Mouse (Mus musculus): ENCODE data around the gene Slc40a1.
A peak's percentile ranks its signal among the peaks of the same experiment; 100 is the strongest.

Slc40a1 gene

DNA sequence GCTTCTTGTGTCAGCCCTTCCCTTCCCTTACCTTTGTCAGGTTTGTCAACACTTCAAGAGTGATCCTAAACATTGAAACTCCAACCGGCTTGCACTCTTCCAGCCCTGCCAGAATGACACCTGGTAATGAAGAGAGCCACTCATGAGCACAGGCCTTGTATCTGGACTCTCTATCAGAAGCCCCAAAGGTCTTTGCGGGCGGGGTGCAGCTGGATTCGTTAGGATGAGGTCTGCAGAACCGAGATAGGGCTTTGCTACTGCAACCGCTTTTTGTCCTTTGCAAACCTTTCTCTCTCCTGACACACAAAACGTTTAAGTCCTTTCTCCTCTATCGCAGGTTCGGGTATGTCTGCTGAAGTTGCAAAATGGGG lies at the start of gene Slc40a1:
TSS of gene Slc40a1 (minus strand) at position 131 of the 371 bp plus-strand sequence.
- no peak for DNase-seq

DNA sequence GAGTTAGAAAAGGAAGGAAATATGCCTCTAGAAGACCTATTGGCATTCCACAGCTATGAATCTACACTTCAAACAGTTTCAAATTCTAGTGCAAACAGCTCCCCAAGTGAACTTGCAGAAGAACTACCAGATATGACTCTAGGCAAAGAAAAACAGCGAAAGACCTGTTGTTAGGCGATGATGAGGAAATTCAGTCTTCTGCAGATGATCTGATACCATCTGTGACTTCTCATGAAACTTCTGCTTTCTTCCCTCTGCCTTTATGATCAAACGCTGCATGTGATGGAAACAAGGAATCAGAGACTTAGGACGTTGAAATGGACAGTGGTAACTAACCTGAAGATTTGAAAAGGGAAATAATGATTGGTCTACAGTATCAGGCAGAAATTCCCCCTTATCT lies 45.0 kb upstream of the Slc40a1 start:
- no peak for DNase-seq

DNA sequence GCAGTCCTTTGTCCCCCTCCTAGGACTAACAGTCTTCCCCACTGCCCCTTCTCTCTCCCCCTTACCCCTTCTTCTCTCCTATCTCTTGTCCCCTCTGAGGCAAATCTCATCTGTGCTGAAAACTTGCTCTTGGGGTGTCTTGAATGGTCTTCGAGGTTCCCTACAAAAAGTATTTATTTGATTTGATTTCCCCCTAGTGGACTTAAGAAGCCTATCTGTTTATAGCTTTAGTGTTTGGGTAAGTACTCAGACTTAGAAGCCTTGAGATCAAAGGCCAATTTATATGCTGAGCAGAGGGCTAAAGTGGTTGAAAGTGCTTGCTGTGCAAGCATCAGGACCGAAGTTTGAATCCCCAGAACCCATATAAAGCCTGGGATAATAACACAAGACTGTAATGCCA lies 22.7 kb upstream of the Slc40a1 start:
- no peak for DNase-seq

DNA sequence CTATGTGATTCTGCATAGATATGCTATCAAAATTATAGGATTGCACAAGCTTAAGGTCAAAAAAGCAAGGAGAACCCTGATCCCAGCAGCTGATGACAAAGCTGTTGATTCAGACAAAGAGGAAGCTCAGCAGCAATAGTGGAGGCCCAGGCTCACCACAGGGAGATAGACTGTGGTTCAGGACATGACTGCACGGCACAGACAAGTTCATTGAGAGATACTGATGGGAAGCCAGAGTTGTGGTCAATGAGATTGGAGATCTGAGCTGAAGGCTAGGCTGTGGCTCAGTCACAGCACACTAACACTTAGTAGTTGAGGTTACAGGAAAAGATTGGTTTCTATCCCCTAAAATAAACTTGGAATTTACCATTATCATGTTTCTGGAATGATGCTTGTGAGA lies 21.5 kb upstream of the Slc40a1 start:
- DNase-seq: no peak

DNA sequence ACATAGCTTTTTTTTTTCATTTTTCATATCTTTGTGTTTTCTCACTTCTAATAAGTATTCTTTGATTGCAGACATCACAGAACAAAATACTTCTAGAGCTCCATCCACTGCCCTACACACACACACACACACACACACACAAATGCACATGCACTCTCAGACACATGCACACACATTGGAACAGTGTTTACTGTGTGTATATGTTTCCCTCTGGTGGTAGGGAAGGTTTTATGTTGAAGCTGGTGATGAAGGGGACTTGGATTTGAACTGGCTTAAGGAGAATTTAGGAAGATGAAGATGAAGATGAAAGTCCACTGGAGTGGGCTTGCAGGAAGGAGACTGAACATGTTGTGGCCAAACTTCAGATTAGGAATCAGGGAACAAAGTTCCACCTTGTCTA lies 4.8 kb upstream of the Slc40a1 start:
- DNase-seq: no peak

DNA sequence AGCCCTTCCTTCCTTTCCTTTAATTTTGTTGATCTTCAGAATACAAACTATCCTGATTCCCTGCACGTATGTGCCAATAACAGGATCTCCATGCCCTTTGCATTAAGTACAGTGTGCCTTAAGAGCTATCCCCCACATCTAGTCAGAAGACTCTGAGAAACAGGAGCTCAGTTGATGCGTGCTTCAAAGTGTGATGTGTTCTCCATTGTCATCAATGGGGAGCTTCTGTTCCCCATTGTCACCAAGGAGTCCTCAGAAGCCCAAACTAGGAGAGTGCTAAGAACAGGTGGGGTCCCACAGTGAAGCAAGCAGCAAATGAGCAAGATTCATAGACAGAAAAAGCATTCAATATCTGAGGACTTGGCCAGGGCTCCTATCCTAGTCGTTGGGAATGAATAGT lies 588 bp upstream of the Slc40a1 start:
- DNase-seq: no peak

DNA sequence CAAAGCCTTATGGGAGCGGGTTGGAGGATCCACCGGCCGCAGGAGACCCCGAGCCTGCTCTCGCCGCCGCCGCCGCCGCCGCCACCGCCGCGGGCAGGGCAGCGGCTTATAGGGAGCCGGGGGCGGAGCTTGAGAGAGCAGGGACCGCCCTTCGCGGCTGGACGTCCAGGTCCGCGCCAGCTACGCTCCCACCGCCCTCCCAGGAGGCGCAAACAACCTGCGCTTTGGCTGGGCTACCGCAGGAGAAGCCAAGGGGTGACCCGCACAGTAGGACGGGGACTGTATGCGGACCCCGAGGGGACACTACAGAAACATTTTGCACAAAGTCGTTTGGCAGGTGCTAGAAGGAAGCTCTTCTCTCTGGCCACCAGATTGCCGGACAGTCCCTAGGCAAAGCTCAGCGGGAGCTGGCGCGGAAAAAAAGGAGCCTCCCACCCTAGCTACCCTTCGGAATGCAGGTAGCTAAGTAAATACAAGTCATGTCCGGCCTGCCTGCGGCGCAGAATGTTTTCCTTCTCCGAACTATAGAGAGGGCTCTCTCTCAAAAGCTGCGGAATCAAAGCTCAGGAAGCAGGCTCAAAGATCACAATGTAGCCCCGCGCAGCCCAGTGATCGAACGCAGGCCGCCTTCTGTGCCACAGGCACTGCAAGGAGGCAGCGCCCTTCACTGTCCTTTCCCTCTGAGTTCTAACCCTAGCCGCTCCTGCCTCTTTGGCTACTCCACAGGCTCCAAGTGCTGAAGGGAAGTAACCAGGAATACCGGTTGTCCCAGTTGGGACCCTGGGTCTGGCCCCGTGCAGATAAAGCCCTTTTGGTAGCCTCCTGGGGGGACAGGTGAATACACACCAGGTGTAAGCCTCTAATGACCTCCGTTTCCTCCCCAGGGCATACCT lies 577 bp downstream of the Slc40a1 start:
- peak; percentile 52 for DNase-seq

DNA sequence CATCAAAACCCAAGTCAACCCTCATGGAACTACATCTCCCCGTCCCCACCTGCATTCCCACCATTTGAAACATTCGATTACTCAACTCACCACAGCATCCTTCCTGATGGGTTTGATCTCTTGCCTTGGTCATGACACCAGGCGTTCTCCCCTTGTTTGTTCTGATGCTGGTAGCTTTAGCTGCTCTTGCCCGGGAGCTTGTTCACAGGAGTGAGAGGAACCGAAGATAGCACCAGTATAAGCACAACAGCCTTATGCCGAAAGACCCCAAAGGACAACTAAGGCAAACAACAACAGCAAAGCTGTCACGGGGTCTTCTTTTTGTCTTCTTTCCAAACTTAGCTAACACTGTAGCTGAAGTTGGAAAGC lies 1.2 kb downstream of the Slc40a1 start:
- no peak for DNase-seq

DNA sequence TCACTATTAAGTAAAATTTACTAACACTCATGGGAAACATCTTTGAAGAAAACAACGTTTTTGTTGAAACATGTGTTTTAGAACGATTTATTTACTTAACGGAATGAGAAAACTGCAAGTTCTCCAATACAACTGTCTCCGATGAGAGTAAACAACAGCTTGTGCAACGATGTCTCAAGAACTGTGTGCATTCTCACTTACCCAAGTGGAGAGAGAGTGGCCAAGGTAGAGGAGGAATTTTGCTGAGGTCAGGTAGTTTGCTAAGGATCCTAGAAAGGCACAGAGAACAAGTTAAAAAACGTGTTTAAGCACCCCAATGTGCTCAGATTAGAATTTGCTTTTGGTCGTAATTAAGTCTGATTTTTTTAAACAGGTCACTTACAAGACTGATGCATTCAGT lies 1.8 kb downstream of the Slc40a1 start:
- DNase-seq: no peak

DNA sequence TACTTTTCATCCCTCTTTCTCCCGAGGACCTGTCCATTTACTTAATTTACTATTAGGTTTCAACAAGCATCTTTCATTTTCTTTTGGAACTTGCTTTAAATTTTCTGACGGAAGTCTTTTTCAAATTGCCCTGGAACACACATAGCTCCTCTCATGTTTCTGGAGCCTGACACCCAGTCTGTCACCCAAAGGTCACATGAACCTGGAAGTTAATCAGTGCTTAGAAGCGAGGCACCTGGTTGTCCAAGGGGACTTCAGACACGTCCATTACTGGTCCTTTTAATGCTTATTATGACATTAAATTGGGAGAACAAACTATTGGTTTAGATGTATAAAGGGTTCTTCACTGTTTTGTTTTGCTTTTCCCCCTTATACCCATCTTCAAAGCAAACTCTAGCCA lies 3.0 kb downstream of the Slc40a1 start:
- DNase-seq: no peak

DNA sequence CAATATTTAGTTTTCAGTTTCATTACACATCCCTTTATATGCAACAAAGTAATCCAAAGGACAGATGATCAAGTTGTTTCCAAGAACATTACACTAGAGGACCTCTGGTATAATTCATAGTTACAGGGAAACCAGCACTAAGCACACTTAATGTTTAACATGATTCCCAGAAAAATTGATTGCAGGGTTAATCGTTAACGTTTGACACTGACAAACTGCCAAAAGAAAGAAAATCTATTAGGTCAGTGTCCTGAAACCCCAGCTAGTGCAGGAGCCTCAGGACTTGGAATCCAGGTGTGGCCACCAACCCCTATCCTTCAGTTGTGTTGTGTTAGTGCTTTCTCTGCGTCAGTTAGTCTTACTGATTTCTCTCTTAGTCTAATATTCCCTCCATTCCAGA lies 5.6 kb downstream of the Slc40a1 start:
- DNase-seq: no peak

DNA sequence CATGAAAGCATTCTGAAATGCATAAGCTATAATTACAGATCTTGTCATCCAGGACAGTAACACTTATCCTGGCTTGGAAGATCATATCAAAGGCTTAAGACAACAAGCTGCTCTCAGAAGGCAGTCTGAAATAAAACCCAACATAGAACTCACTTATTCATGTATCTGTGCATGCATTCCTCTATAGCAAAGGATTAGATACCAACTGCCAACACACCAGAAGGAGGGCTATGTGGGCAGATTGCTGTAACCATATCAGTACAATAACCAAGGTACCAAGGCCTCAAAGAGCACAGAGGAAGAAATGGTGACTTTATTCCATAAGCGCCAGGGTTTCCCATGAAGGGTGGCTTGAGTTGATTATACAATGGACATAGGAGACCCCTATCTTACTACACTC lies 6.6 kb downstream of the Slc40a1 start:
- DNase-seq: no peak

DNA sequence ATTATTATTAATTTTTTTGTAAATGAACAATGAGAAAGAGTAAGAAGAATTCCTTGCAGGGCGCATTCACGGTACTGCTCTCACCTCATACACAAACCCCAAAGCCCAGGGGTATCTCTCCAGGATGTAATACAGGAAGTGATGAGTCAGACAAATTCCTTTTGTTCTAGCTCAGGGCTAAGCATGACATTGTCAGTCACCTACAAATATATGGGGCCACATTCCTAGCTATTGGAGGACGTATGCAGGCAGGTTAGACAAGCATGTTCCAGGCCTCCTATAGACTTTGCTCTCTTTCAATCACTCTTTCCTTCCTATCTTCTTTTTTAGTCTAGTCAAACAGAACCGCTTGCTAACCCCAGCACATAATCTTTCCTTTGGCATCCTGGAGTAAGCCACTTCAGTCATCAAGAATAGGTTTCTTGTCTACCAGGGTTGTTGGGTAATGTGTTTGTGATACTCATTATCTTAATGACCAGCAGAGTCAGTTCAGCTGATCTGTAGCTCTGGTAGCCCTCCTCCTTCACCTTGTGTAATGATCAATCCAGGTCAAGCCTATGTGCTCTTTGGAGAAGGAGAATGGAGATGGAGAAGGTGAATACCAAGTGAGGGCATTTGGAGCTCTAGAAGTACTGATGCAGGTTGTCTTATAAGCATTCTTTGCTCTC lies 9.1 kb downstream of the Slc40a1 start:
- no peak for DNase-seq

DNA sequence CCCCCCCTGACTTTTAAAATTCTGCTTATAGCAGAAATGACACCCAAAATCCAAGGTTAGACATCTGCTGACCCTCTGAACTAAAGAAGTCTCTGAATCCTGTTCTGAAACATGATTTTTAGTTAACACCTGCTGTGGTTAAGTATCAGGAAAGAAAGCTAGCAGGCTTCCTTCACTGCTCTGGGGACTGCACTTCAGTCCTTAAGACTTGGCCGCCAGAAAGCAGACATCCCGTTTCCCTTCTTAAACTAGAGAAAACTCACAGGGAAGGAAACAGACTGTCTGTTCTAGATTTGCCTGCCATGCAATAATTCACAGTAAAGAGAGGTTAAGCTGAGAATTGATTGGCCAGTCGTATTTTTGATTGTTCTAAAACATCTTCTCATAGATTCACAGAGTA lies 10.1 kb downstream of the Slc40a1 start:
- no peak for DNase-seq

DNA sequence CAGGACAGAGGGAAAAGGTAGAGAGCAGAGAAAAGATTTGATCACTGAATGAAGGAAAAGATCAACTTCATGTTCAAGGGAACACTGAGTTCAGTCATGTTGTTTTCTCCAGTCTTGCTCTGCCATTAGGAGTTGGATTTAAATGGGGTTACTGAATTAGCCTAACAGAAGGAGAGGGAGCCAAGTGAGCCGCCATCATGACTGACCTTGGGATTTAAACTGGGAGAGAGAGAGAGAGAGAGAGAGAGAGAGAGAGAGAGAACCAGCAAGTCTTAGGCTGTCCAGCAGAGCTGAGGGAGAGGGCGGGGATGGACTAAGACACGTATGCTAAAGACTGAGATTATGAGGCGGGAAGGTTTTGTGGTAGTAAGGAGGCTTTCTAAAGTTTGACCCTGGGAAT lies 12.1 kb downstream of the Slc40a1 start:
- DNase-seq: no peak

DNA sequence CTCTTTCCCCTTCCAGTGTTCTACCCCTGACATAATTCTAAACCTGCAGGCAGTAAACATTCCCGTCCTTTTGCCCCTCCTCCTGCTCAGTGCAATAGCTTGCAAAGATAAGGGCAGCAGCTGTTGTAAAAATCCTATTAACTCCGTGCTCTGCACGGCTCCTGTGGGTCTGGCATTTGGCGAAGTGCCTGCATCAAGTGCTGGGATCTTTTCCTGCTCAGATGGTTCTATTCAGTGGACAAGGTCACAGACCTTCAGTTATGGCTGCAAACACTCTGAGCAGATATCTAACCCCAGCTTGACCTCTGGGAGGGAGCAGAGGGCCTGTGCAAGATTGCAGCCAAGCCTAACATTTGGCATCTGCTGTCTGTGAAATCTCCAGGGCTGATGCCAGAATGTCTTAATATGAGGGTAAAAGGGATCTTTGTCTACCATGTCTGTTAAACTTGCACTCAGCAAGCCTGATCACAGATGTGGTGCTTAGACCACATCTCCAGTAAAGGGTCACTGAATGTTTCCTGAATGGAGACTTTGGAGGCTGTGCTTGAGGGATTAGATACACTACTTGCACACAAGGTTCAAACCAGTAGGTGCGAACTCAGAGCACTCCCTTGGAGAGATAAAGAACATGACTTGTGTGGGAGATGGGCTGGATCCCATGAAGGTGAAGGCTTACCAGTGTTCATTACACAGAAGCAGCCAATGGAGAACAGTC lies 21.1 kb downstream of the Slc40a1 start:
- DNase-seq: no peak

DNA sequence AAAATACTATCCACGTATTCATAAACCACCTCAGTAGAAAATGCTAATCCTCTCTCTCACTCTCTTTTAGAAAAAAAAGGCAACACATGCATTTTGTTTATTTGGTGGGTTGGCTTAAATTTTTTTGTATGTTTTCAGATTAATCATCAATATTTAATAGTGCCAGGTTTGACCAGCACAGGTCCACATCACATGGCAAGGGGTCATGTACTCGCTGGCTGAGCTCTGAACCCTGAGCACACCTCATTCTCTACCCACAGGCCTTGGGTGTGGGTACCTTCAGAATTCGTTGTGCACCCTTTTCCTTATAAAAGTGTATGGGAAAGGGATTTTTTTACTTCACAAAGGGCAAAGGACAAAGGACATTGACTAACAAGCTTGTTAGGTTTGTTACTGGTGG lies 22.2 kb downstream of the Slc40a1 start:
- no peak for DNase-seq

DNA sequence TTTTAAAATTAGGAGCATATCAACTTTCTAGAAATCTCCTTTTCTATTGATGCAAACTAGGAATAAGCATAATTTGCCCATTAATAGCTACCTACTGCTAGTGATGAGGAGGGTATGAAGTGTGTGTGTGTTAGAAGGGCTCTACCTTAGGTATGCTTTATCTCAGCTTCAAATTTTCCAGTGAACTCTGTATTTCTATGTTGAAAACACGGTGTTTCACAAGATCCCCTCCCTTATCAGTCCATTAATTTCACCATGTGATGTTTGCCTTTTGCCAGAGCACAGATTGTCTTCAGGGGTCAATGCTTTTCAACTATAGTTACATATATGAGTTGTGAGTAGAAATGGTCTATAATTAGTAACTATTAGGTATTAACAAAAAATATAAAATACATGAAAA lies 28.3 kb downstream of the Slc40a1 start:
- DNase-seq: no peak

DNA sequence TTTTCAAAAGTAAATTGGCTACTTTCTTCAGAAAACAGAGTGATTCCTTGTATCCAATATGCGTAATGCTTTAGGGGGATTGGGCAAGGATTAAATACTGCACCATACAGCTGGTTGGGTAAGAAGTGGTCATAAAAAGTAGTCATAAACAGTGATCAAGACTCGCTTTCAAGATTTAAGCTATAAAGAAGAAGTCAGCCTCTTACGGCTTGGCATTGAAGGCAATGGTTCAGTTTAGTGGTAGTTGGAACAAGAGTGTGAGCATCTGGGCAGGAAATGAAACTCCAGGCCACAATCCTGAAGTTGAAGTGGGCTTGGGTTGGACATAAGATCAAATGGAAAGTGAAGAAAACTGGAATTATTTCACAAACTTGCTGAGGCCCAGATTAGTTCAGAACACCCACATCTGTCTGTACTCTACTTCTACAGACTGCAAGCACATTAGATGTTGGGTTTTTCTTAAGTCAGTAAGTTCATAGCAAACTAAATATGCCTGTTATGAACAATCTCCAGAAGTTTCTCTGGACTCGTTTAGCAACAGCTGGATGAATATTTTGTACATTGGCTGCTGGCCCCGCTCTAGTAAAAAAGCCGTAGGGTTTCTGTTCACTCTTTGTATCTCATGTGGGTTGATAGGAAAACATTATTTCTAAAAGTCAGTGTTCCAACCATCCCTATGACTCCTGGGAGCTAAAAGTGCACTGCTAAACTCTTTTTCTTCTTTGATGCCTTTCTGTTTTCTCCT lies 32.0 kb downstream of the Slc40a1 start:
- DNase-seq: no peak

DNA sequence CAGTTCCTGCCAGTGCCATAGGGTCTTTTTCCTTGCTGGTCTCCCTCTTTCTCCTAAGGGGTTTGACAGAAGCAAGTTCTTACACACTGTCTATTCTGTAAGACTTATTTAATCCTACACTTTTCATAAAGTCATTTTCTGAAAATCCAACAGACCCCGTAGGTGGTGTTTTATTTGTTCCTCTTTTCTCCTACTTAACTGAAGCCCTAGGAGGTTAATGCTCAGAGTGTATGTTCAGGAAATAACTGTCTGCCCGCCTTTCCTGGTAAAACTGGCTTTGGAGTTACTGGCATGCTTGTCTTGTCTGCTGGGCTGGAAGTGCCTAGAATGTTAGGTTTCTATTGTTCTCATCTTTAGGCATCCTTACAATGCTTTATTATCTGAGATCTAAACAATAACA lies 34.3 kb downstream of the Slc40a1 start:
- no peak for DNase-seq

DNA sequence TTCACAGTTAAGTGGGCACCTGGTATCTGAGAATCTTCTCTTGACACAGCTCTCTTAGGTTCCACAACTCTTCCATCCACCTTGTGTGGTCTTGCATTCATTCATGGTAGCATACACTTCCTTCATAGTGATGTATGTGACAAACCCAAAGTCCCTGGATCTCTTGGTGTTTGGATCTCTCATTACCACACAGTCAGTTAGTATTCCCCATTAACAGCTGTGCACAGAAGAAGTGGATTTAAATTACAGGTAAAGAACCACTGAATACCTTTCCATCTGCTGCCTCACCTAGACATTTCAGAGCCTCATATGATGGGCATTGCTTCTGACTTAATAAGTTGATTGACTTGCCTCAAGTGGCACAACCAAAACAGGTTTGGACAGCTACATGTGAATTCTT lies 36.1 kb downstream of the Slc40a1 start, which contains the start of gene Gm5269:
TSS of gene Gm5269 (minus strand) at position 101 of the 400 bp plus-strand sequence.
- no peak for DNase-seq

DNA sequence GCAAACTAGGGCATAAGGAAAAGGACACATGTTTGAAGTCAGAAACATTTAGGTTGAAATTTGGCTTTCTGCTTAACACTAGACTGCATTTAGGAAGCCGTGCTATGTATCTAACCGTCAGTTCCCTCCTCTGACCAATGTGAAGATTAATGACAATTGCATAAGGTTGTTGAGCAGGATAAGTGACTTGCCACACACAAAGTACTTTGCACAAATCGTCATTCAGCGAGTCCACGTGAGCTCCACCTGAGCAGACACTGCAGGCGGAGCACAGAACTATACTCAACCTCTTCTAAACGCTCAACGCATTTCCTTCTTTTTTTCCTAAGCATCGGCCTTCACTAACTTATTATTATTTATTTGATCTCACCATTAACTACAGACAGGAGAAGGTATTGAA lies 39.5 kb downstream of the Slc40a1 start:
- no peak for DNase-seq

DNA sequence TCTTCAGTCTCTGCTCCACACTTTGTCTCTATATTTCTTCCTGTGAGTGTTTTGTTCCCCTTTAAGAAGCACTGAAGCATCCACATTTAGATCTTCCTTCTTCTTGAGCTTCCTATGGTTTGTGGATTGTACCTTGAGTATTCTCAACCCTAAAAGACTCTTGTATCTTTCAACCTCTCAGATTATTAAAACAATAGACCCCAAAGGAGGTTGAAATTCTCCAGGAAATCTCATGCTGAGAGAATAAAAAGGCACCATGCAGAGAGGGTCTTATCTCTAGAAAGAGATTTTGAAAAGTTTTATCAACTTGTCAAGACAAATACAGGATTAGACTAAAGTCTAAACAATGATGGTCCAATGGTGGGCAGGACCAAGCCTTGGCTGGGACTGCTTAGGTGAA lies 42.9 kb downstream of the Slc40a1 start:
- no peak for DNase-seq
